Mouse (Mus musculus): Measurements from ENCODE around the gene Gm11985.

DNA sequence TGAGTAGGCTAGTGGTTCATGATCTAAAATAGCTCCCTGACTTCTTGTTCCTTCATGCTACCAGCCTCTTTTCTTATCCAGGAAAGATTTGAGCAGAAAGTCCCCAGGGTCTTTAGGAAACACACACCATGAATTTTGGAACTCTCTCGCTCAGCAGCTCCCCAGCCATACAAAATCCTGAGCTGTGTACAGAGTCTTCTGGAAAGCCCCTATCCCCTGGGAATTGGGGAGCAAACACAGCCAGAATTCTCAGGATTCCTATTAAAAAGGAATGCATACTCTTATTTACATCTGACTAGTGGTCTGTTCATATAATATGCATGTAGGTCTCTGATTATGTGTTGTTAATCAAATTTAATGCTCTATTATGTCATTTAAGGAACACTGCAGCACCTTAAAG lies 46.1 kb upstream of the Gm11985 start:
- TF ChIP-seq EP300 (IDR thresholded peaks at IDR 0.05; ENCODE audit: low read depth) (no peak), CTCF (IDR thresholded peaks at IDR 0.05; ENCODE audit: low read depth) (no peak)
